In genomic region chr2:146571036-146571435, GRCm38 (mm10) we compare ENCODE assay signal across 21 mouse cellular contexts. TPM values are rescaled to one million over a fixed set of nuclear protein-coding genes. Genes with fewer than 3 reads are reported as not detected.
DNase-seq lines count a peak whose midpoint lies in the region; TF ChIP-seq lines count a peak whose summit lies in the region.
"Had no signal": no experiment of that assay in that cellular context is flagged by ENCODE, and none has a peak within 500 bp of the region (broad histone marks: within the 10 kb centered on the region; RNA-seq: fewer than 3 reads in every experiment).

No protein-coding gene starts in this region.

- DNase-seq in layer of hippocampus, adult 2 months (ENCODE audit: low spot score in 2 of 2), result no peak
- no peak for DNase-seq in layer of hippocampus, postnatal 10 days (ENCODE audit: low spot score in 2 of 2)
- DNase-seq in R1 (ENCODE audit: low read depth, low spot score) (peak; percentile 59), ZHBTc4 (ENCODE audit: low read depth, low spot score) (peak; percentile 11)
- no peak for DNase-seq in left cerebral cortex, postnatal 14 days (ENCODE audit: low spot score in 2 of 2)
- DNase-seq in left cerebral cortex, adult 18-20 months (ENCODE audit: low spot score in 2 of 2), result no peak
- DNase-seq: adrenal gland, adult 2 months; adrenal gland, postnatal 10 days; adrenal gland, postnatal 25 days; cerebellum, adult 11 months; cerebellum, adult 18-20 months; cerebellum, adult 8-10 months; cerebellum, adult 9-11 months; cerebellum, postnatal 14 days; cerebellum, postnatal 36 days; embryo, embryonic 11 days had no signal

- H3K27ac ChIP-seq in layer of hippocampus, adult 2 months, result 0 out of 2 replicates have a peak overlapping the region, but pooled peaks have one; percentile 43
- H3K27ac ChIP-seq: embryonic facial prominence, embryonic 13.5 days; embryonic facial prominence, embryonic 15.5 days; forebrain, embryonic 10.5 days; forebrain, embryonic 12.5 days had no signal

- intact Hi-C loops in left cerebral cortex, postnatal 14 days (cut with DNase I), result no loop called here

- TF ChIP-seq CTCF in layer of hippocampus, adult 2 months (conservative IDR thresholded peaks at IDR 0.05), result no peak

- H3K4me3 ChIP-seq in layer of hippocampus, adult 2 months, result no peak overlapping the region
- H3K4me3 ChIP-seq: embryonic facial prominence, embryonic 13.5 days; embryonic facial prominence, embryonic 15.5 days; erythroblast, embryonic 14.5 days; forebrain, embryonic 10.5 days; forebrain, embryonic 12.5 days had no signal

RNA-seq across cellular contexts. Expression of gene Ralgapa2, which starts 58.9 kb away (rescaled TPM):
- 10 to 100 TPM; 25.7 to 29.8 TPM for total RNA-seq in layer of hippocampus, adult 2 months (2021)
- total RNA-seq in layer of hippocampus, postnatal 10 days (2021), result 10 to 100 TPM; 20.1 to 30.4 TPM
- total RNA-seq in left cerebral cortex, postnatal 14 days (2021), result 10 to 100 TPM; 19.2 to 26.2 TPM
- 10 to 100 TPM; 19.2 to 19.7 TPM for total RNA-seq in left cerebral cortex, adult 18-20 months (2021)

Comparison
In these comparisons a context has a peak if more than half of its experiments do, and no peak if none do; other contexts are left out.
1. DNase-seq: peak in R1 (single experiment) and ZHBTc4 (single experiment); none in layer of hippocampus, adult 2 months (0 of 2), layer of hippocampus, postnatal 10 days (0 of 2), left cerebral cortex, postnatal 14 days (0 of 2) and left cerebral cortex, adult 18-20 months (0 of 2).